Mouse (Mus musculus): ENCODE measurements around the gene Dand5.

DNA sequence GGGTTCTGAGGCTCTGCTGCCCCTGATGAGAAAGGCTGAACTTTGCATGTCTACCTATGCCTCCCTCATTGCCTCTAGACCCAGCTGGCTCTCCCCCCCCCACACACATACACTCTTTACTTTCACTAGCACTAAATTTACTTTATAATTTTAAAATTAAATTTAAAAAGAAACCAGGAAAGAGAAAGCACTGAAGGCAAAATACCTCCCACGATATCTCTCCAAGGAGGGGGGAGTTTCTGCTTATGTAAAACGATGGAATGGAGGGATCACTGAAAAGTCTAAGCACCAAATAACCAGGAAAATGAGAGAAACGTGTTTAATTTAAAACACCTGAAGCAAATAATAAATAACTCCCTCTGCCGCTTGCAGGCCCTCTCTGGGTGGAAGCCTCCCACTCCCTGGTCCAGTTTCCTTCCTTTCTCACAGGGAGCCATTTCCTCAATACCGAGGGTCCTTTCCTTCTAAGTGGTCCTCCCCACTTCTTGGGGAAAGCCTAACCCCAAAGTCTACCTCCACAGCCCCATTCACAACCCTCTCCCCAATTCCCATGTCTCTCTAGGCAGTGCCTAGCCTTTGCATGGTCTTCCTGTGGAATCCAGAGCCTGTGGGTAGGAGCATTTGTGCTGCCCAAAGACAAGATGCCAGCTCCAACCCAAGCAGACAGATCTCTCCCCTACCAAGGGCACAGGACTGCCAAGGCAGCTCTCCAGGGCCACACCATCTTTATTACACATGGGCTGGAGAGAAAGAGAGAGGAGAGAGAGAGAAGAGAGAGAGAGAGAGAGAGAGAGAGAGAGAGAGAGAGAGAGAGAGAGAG lies 40.7 kb downstream of the Dand5 start:
- no peak for TF ChIP-seq CTCF (IDR thresholded peaks at IDR 0.05; ENCODE audit: extremely low read depth, insufficient read depth, insufficient read length, insufficient replicate concordance)
- TF ChIP-seq POLR2A (IDR thresholded peaks at IDR 0.05; ENCODE audit: low read depth, low read length), result no peak

Data from spleen, adult 2 months (tissue).